Mouse (Mus musculus) activated CD4-positive, CD25-positive, alpha-beta regulatory T cell, adult 4 months (primary cell): Measurements from ENCODE around the gene Ahdc1. TPM values are rescaled to one million over a fixed set of nuclear protein-coding genes. Genes with fewer than 3 reads are reported as not detected.

Experiments used
- ATAC-seq: one replicate; pipeline ENCODE4 v1.8.0; 2017
- polyA plus RNA-seq, 2 experiments: library from polyadenylated mRNA; unstranded; fragments of 100-300 nt; shearing (Covaris generic); gene quantifications; one replicate each; pipeline ENCODE4 v1.2.1; 2017

Ahdc1 gene
- polyA plus RNA-seq, result 1 to 10 TPM; 2.1 TPM

- ATAC-seq, result peak; percentile 83
These were observed at the start of gene Ahdc1 for GRCm38 (mm10) chr4:133011028-133011820. Gene Ahdc1, plus strand, starts transcription at chr4:133011260.

- no peak for ATAC-seq
These were observed 49.2 kb upstream of the Ahdc1 start for GRCm38 (mm10) chr4:132961866-132962265.

DNA sequence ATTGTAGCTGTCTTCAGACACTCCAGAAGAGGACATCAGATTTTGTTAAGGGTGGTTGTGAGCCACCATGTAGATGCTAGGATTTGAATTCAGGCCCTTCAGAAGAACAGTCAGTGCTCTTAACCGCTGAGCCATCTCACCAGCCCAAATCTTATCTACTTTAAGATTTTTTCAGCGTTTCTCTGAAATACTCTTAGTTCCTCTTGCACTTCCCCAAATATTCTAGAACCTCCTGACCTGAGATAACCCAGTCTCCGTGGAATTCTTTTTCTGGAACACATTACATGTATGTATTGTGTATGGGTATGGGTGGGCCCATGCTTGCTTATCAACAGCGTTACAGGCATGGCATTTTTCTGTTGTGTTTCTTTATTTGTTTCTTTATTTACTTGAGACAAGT, 48.4 kb upstream of the Ahdc1 start:
- no peak for ATAC-seq

- no peak for ATAC-seq
These were observed 47.6 kb upstream of the Ahdc1 start for GRCm38 (mm10) chr4:132963436-132963835.

DNA sequence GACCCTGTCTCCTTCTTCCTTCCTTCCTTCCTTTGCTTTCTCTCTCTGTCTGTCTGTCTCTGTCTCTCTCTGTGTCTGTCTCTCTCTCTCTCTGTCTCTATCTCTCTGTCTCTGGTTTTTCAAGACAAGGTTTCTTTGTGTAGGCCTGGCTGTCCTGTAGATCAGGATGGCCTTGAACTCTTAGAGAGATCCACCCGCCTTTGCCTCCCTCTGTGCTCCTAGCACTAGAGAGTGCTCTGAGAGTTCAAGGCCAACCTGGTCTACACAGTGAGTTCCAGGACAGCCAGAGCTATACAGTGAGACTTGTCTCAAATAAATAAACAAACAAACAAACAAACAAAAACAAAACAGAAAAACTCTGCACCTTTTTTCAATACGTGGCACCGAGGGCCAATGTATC, 47.0 kb upstream of the Ahdc1 start:
- ATAC-seq, result no peak

DNA sequence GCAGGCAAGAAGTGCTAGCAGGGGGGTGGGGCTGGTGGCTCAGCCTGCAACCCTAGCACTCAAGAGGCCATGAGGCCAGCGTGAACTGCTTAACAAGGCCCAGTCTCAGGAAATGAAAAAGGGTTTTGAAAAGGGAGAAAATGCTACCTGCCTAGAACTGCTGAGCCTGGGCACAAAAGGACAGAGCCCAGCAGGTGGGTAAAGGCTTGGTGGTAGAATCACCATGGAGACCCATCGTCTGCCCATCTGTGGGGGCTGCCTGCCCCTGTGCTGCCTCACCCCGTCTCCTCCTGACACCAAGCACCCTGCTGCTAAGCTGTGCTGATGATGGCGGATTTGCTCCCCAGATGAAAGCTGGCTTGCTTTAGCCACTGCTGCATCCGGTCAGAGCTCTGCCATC, 46.6 kb upstream of the Ahdc1 start:
- no peak for ATAC-seq

DNA sequence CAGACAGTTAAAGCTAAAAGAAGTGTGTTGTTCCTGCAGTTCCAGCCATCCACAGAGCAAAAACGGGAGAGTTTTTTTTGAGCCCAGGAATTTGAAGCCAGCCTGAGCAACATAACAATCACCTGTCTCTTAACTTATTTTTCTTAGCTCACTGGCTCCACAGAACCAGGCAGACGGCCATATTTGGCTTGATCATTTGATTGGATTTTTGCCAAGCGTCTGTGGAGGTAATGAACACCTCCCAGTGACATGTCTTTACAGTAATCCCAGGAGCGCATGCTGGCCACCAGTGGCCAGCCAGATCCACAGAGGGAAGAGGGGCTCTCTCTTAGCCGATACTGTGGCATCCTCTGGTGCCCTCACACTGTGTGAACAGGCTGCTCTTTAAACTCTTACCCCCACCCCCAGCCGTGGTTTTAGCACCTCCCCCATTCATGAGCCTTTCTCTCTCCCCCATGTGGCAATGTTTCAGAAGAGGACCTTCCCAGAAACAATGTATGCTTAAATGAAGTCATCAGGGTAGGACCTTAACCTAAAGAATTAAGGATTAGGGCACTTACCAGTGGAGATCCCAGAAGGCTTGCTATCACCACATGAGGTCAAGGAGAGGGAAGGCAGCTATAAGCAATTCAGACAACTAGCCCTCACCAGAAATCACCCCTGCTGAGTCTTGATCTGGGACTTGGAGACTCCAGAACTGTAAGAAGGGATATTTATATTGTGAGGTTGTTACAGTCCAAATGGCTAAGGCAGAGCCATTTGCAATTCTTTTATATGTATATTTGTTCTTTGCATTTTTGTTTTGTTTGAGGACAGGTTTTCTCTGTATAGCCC, 42.7 kb upstream of the Ahdc1 start:
- ATAC-seq, result no peak

DNA sequence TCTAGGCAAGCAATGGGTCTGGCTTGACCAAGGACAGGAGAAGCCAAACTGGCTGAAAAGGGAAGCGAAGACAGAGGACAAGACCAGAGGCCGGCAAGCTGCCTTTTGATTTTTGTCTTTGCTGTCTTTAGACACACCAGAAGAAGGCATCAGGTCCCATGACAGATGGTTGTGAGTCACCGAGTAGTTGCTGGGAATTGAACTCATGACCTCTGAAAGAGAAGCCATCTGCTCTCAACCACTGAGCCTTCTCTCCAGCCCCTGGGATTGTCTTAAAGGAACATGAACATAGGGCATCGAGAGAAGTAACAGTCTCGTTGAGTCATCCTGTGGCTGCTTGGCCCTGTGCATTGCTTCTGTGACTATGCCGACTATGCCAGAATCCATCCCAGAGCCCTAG, 39.5 kb upstream of the Ahdc1 start:
- ATAC-seq, result no peak

GRCm38 (mm10) chr4:132972101-132972500, 39.0 kb upstream of the Ahdc1 start:
- ATAC-seq, result peak; percentile 85

- no peak for ATAC-seq
These were observed 38.5 kb upstream of the Ahdc1 start for GRCm38 (mm10) chr4:132972556-132972955.

GRCm38 (mm10) chr4:132973186-132973585, 37.9 kb upstream of the Ahdc1 start:
- peak; percentile 6 for ATAC-seq

DNA sequence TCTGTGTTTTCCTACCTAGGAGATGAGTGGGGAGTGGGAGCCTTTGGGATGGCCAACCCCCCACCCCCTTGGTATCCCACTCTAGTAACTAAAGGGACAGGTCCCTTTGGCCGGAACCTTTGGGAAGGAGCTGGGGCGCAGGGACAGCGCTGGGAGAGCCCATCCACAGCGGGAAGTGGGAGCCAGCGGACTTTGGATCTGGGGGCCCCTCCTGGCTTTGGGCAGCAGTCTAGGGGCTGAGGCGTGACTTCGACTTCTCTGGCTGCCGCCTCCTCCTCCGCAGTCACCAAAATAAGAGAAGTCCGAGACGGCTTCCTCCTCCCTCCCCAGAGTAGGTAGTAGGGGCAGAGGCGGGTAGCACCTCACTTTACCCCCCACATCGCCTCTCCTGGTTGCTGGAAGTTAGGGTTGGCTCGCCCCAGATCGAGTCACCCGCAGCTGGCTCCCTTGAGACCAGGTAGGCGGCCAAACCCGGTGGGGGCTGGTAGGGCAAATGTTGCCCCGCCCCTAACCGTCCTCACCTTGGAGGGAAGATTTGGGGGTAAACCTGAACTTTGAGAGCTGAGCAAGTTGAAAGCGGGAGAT, 37.2 kb upstream of the Ahdc1 start, which contains the start of gene Fgr:
Fgr (plus strand) TSS at position 282 of the 585 bp plus-strand sequence.
- no peak for ATAC-seq

DNA sequence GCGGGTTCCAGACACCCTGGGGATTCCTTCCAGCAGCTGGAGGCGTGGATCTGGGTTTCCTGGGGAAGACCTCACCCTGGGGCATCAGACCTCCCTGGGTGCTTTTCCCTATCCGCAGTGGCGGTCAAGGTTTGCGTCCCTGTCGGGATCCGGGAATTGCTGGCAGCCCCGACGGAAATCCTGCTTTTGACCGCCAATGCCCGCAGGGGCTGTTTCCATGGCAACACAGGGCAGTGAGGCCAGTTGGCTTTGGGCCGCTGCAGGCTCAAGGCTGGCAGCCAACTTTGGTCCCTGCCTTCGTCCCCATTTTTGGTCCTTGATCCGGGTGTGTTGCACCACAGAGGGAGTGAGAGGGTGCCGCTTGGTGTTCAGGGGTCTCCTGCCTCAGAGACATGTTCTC, 36.2 kb upstream of the Ahdc1 start:
- no peak for ATAC-seq

DNA sequence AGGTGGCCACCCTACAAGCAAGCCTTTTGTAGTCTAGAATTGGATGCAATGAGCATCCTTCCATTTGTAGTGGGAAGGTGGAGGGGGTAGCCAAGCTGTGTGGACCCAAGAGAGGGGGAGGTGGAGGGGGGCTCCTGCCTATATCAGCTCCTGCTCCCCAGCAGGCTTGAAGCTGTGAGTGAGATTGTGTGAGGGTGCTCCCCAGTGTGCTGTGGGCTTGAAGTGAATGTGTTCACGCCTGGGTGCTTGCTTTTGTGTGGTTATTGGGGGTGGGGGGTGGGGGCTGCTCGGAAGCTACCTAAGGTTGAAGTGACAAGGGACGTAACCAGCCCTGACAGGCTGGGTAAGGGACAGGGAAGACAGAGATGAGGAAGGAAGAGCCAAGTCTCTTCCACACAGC, 35.3 kb upstream of the Ahdc1 start:
- no peak for ATAC-seq

DNA sequence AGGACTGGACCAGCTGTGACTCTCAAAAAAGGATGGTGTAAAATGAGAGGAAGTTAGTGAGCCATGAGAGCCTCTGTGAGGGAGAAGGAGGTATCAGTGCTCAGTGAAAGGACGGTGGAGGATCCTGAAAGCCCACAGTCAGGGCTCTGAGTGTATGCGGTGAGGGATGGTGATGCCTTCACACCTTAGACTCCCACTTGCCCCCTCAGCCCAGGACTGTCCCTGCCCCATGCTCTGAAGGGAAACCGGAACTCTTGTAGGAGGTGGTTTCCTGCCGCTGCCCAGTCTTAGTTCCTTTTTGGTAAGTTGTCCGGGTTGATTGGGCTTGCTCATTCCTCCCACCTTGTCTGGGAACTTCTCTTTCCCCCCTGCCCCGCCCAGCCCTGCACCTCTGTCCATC, 34.3 kb upstream of the Ahdc1 start:
- ATAC-seq, result peak; percentile 48

DNA sequence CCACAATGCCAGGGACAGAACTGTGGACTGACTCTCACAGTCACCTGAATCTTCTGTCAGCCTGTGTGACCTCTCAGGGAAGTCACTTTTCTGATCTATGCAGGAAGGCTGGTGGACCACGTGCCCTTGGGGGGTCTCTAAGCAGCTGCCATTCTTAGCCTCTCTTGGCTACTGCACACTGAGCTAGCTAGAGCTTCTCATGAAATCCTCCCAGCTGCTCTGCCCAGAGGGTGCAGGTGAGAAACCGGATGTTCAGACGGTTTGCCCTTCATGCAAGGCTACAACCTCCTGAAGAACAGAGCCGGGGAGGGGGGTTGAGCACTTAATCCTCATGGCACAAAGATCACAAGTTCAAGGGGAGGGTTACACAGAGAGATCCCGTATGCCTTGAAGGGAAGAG, 33.5 kb upstream of the Ahdc1 start:
- peak; percentile 42 for ATAC-seq

DNA sequence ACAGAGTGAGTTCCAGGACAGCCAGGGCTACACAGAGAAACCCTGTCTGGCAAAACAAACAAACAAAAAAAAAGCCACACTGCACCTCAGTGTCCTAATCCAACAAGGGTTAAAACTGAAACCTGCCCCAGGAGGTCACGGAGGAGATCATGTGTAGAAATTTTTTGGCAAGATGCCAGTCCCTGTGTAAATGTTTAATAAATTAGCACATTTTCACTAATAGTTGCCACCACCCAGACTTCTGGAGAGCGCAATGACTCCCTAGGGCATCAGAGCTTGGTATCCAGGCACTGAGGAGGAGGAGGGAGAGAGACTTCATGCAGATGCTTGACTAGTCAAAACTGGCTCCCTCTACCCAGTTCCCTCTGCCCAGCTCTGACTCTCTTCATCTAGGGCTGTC, 31.9 kb upstream of the Ahdc1 start:
- no peak for ATAC-seq

DNA sequence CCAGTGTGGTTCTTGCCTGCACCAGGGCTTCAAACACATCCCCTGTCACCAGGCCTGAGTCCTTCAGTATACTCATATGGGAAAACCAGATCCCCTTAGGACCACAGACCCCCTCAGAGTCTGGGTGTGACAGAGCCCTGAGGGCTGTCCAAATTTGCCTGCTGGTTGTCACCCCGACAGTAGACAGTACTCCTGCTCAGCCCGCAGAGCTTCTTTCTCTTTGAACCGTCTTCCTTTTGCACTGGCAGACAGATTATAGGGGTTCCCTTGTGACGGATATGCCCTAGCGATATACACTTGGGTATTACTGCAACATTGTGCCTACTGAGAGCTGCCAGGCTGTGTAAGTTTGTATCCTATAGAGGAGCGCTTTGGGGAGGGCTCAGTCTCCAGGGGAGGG, 29.4 kb upstream of the Ahdc1 start:
- ATAC-seq, result no peak

DNA sequence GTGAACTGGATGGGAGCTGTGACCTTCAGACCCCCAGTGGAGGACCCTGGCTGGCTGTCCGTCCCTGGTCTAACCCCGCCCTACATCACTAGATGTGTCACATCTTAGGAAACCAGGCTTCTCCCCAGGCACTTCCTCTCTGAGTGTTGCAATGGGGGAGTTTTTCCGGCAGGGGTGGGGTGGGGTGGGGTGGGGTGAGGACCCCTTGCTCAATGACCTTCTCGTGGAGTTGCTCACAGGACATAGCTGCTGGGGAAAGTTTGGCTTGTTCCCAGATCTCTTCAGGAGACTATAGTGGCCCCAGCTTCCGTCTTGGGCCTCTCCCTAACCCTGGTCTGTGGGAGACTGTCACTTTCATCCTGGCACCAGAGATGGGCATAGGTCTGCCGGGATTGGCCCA, 28.1 kb upstream of the Ahdc1 start:
- no peak for ATAC-seq

- ATAC-seq, result no peak
These were observed 27.2 kb upstream of the Ahdc1 start for GRCm38 (mm10) chr4:132983664-132984512.

DNA sequence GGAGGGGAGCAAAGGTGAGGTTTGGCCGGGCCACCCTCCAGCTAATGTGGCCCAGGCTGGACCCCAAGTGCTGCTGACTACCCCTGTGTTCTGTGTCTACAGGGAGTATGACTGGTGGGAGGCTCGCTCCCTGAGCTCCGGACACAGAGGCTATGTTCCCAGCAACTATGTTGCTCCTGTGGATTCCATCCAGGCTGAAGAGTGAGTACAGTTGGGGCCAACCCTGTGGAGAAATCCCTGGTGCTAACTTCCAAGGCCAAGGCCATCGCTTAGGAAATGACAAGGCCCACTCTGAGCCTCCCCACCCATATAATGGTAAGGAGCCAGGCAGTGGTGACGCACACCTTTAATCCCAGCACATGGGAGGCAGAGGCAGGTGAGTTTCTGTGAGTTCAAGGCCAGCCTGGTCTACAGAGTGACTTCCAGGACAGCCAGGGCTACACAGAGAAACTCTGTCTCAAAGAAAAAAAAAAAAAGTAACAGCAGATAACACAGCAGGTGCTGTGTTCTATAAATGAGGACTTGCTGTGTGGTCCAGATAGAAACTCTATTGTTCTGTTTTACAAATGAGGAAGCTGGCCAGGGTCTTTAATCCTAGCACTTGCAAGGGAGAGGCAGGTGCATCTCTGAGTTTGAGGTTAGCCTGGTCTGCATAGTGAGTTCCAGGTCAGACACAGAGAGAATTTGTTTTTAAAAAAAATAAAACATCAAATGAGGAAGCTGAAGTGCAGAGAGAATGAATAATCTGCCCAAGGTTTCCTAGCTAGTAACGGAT, 22.3 kb upstream of the Ahdc1 start:
- no peak for ATAC-seq

DNA sequence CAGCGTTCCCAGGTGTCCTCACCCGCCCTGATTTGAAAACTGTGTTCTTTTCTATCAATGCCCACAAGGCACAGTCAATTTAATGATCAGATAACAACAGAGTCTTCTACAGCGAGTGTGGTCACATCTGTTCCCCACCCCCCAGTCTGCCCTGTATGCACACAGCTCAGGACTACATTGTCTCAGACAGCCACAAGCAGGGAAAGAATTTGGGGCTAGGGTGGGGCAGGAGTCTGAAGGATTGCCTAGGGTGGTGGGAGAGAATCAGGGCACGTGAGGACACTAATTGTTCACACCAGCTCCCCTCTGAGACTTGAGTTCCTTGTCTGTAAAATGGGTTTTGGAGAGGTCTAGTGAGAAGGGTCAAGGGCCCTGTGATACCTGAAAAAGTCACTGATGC, 17.5 kb upstream of the Ahdc1 start:
- no peak for ATAC-seq
